Mouse (Mus musculus): ENCODE measurements around the gene Sbk1.

Sbk1 gene

DNA sequence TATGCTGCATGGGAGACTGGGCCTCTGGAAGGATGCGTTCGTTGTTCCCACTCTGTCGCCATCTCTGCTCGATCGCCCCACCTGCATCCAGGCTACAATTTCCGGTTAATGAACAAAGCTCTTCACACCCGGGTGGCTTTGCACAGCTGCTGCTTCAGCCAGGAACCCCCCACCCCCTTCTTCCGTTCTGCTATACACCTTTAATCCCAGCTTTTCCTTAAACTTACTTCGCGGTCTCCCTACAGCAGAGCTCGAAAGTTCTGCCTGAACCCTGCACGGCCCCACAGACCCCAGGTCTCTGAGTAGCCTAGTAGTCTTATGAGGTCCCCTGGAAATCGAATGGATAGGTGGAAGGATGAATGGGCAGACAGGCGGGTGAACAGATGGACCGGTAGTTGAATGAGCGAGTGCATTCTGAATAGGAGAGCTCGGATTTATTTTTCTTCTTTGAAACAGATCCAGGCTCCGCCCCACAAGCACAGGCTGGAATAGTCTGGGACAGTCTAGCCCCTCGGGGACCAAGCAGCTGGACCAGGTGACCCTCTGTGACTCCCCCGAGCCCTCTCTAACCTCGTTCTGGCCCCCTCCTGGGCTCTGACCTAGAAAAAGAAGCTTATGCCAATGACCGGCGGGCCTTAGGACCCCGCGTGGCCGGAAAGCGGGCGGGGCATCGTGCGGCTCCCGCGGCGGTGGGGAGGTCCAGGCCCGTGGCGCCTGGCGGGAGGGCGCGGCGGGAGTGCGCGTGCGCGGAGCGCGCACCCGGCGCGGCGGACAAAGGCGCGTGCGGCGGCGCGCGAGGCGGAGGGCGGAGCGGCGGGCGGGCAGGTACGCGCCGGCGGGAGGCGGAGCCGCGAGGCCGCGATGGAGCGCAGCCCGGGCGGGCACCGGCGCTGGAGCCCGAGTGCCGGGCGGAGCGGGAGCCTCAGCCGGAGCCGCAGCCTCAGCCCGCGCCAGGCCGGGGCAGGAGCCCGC, at the start of gene Sbk1:
Gene Sbk1, plus strand, starts transcription at position 908 of the 972 bp plus-strand sequence.
- peak; percentile 94 for DNase-seq

GRCm38 (mm10) chr7:126222753-126223152, 49.7 kb upstream of the Sbk1 start:
- DNase-seq, result no peak

GRCm38 (mm10) chr7:126226136-126226535, 46.3 kb upstream of the Sbk1 start:
- no peak for DNase-seq

GRCm38 (mm10) chr7:126230357-126231148, 41.9 kb upstream of the Sbk1 start:
- DNase-seq, result no peak

DNA sequence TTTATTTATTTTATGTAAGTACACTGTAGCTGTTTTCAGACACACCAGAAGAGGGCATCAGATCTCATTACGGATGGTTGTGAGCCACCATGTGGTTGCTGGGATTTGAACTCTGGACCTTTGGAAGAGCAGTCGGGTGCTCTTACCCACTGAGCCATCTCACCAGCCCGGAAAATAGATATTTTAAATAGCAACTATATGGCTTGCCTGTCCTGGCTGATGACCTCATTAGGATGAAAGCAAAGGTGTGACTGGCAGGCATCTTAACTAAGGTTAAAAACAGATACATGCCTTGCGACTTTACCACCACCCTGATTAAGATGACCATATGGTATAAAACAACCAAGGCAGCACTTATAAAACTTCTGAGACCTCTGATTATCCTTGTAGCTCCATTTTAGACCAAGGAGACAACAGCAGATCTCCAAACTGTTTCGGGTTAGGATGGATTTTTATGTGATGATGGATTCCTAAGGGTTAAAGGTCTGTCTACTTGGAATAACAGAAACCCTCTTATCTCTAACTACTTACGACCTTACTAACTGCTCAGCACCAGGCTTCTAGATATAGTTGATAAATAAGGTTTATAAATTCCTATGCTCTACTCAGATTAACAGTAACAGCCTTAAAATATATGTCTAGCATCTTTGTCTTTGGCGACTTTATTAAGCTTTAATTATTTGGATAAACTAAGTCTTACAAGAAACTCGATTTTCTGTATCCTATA, 39.9 kb upstream of the Sbk1 start:
- no peak for DNase-seq

DNA sequence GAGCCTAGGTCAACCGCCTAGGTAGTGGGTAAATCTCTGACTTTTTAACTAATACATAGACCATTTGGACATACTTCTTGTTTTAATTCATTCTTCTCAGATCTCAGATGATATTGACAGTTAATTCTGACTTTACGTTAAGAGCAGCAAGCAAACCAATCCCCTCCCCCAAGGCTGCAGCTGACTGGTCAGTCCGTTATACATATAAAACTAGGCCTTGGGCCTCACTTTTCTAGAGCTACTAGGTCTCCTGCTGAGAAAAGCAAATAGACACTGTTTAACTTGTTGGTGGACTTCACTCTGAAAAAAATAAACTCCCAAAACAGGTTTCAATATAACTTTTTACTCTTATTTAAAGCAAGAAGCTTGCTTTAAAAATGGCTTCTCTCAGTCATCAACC, 37.8 kb upstream of the Sbk1 start:
- no peak for DNase-seq

DNA sequence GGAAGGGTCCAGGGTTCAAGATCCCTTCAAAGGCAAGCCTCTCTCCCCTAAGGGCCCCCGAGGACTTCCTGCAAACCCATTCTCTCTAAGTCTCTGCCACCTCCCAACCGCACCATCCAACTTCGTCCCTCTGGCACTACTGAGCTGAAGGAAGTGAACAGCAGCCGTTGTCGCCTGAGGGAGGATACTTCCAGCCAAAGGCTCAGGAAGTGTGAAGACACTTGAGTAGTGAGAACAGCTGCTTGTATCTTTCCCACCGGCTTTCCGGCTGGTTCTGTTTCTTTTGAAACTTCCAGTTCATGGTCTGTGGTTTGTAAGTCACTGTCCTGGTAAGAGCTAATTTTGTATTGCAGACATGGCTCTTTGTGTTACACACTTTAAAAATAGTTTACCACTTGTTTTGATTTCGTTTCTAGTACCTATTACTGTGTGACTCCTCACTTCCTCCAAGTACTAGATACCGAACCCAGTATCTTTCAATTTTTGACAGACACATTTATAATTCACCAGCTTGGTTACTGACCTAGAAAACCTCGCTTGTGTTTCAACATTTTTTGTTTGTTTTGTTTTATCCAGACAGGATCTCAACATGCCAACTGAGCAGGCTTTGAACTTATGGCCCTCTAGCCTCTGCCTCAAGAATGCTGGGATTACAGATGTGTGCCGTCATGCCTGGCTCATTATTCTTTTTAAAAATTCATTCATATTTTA, 36.2 kb upstream of the Sbk1 start:
- DNase-seq, result no peak

DNA sequence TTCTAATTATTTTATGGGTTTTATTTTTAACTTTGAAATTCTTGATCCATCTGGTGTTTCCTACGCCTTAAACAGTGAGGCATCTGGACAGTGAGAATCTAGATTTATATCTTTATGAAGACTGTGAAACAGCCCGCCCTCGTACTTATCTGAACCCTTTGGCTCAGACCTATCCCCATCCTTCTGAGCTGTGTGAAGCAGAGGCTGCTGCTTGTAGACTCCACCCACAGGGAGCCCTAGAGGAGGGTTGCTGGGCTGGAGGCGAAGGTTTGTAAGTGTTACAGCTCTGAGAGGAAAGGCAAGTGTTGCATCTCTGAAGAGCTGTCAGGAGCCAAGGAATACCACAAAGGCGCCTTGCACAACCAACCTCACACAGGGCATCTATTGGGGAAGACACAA, 35.6 kb upstream of the Sbk1 start:
- no peak for DNase-seq

DNA sequence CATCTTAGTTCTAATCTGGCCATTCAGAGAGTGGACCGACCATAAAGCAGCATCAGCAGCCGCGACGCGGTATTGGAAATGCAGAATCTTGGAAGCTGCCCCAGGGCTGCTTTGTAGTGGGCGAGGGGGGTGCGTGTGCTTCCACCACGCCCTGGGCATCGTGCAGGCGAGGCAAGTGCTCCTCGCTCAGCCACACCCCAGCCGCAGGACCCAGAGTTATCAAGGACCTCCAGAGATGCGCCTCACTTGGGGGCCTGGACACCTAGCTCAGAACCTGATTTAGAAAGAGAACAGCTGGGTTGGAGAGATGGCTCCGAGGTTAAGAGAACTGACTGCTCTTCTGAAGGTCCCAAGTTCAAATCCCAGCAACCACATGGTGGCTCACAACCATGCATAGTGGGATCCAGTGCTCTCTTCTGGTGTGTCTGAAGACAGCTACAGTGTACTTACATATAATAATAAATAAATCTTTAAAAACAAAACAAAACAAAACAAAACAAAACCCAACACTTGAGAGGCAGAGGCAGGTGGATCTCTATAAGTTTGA, 31.5 kb upstream of the Sbk1 start:
- no peak for DNase-seq

DNA sequence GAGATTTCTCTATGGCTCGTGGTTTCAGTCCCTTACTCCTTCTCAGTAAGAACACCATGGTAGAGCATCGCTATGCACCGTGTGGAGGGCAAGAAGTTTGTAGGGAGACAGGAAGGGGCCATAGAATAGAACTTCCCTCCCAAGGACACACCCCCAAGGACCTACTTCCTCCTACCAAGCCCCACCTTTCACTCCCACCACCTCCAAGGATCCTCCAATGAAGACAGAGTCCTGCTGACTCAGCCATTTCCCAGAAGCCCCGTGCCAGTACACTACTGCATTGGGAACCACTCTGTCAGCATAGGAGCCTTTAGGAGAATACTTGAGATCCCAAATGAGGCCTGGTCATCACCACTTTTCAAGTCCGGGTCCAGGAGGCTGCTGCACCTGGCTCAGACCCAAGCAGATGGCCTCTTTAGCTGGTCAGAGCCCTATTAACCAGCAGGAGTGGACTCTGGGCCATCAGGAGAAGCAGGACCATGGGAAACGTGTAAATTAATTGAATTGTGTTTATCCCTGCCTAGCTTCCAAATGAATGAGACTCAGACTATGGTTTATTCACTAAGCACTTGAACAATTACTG, 28.2 kb upstream of the Sbk1 start:
- peak; percentile 32 for DNase-seq

GRCm38 (mm10) chr7:126248088-126248487, 24.3 kb upstream of the Sbk1 start:
- DNase-seq, result peak; percentile 75

GRCm38 (mm10) chr7:126248641-126249141, 23.7 kb upstream of the Sbk1 start:
- no peak for DNase-seq

DNA sequence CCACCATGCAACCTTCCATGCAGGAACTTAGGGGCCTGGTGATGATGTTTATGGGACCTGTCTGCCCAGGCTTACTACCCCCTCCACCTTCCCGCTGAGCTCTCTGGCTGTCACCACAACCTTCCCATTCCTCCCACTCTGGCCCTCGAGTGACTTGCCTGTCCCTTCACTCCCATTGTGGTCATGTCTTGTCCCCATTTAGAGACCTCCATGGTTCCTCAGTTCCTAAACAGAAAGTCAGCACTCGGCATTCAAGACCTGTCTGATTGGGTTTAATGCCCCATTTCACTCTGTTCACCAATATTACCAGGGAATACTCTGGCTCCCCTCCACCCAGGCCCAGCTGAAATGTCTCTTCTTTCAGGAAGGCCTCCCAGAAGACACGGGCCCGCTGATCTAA, 23.3 kb upstream of the Sbk1 start:
- DNase-seq, result no peak

GRCm38 (mm10) chr7:126249986-126250385, 22.4 kb upstream of the Sbk1 start:
- DNase-seq, result peak; percentile 82

GRCm38 (mm10) chr7:126250481-126250880, 21.9 kb upstream of the Sbk1 start:
- DNase-seq, result peak; percentile 90

- DNase-seq, result peak; percentile 91
These were observed 20.7 kb upstream of the Sbk1 start for GRCm38 (mm10) chr7:126251698-126252097.

- no peak for DNase-seq
These were observed 20.2 kb upstream of the Sbk1 start for GRCm38 (mm10) chr7:126252230-126252629.

DNA sequence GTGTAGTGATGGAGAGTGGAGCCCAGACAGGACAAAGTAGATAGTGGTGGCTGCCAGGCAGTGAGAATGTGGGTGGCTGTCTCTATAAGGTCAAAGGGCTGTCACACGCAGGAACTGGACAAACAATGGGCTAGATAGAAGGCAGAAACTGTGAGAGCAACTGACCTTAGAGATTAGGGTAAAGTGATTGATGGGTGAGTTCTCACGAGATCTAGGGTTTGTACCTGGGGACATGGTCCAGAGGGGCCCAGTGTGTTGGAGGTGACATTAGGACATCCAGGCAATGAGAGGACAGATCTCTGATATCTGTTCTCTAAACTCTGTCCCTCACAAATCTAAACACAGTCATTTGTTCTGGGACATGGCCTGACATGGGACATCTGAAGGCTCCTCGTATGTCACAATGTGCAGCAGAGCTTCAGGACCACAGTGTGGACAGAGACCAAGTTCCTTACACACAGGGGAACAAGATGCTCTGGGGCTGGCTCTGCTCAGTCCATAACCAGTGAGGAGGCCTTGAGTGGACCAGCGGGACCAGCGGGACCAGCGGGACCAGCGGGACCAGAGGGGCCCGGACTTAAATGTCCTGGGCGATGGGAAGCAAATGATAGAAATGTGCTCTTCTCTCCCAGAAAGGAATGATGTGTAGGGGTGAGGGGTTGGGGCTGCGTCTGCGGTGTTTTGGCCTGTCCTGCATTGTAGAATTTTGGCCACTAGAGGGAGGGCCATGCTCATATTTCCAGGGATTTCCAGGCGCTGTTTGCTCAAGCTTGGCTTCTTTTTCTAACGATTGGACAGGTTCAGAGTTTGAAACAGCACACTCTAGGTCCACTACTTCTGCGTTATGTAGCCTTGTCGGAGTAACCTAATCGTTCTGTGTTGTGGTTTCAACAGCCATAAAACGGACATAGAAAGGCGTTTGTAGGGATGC, 11.9 kb upstream of the Sbk1 start:
- DNase-seq, result peak; percentile 66

- peak; percentile 29 for DNase-seq
These were observed 10.6 kb upstream of the Sbk1 start for GRCm38 (mm10) chr7:126261823-126262222.

DNA sequence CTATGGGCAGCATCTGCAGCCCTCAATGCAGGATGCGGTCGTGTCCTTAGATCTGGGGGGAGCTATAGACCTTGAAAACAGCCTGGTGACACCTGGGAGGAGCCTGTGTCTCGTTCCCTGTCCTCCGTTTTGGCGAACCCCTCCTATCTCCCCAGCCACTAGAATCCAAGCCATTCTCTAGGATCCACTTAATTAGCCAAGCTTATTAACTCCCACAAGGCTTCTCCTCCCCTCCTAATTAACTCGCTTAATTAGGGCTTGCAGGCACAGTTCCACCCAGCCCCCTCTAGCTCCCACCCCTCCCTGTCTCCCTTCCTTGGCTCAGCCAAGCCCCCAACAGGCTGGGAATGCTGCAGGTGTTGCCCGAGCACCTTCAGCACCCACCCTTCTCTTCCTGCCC, 8.5 kb upstream of the Sbk1 start:
- no peak for DNase-seq

All from cerebellum, adult 11-12 months (tissue).